Mouse (Mus musculus): ENCODE measurements at regions not wholly inside any gene's neighbourhood (a gene's known extent, or its start where the extent isn't known, plus 50 kb on each side); places are given as distances from the start of the nearest gene placed in this dataset.

- no peak for TF ChIP-seq CTCF (IDR thresholded peaks at IDR 0.05; ENCODE audit: extremely low read depth, insufficient read length, insufficient replicate concordance, low read depth, low read length)
- TF ChIP-seq POLR2A (IDR thresholded peaks at IDR 0.05; ENCODE audit: low read depth, low read length): no peak
These were observed 188.5 kb upstream of the Hcn1 start for GRCm38 (mm10) chr13:117413616-117414015.
